Mouse (Mus musculus) myocyte (in vitro differentiated cells): ENCODE results near the gene Ccdc154.

Source experiments
- E2F4 ChIP-seq: IDR thresholded peaks from one replicate; pipeline ENCODE4 v1.6.1; 2011; ENCODE audit warnings: mild to moderate bottlenecking, control low read depth, moderate library complexity; ENCODE audit not compliant: insufficient read depth
- MAX ChIP-seq: IDR thresholded peaks from one replicate; pipeline ENCODE4 v1.6.1; 2011; ENCODE audit warnings: low read depth, mild to moderate bottlenecking, control low read depth
- MYOD1 ChIP-seq, 3 experiments: IDR thresholded peaks; one replicate each; pipeline ENCODE4 v1.6.1; 2011; ENCODE audit warnings: control low read depth in 2 of 3, low read depth in 2 of 3, mild to moderate bottlenecking in 2 of 3, moderate library complexity in 1 of 3; ENCODE audit not compliant: insufficient read length in 2 of 3, control insufficient read depth in 1 of 3
- MYOG ChIP-seq, 3 experiments: IDR thresholded peaks; one replicate each; pipeline ENCODE4 v1.6.1; 2011; ENCODE audit warnings: control low read depth in 2 of 3, low read depth in 2 of 3, mild to moderate bottlenecking in 2 of 3; ENCODE audit not compliant: insufficient read length in 2 of 3, control insufficient read depth in 1 of 3, insufficient read depth in 1 of 3
- POLR2A ChIP-seq: IDR thresholded peaks from one replicate; pipeline ENCODE4 v1.6.1; 2011; ENCODE audit warnings: low read depth, mild to moderate bottlenecking, control low read depth, moderate library complexity; ENCODE audit not compliant: insufficient read length
- POLR2AphosphoS2 ChIP-seq: IDR thresholded peaks from one replicate; pipeline ENCODE4 v1.6.1; 2011; ENCODE audit warnings: low read depth, control low read depth; ENCODE audit not compliant: insufficient read length
- TCF12 ChIP-seq: IDR thresholded peaks from one replicate; pipeline ENCODE4 v1.6.1; 2011; ENCODE audit warnings: mild to moderate bottlenecking, control low read depth; ENCODE audit not compliant: poor library complexity, insufficient read depth, severe bottlenecking
- USF1 ChIP-seq: IDR thresholded peaks from one replicate; pipeline ENCODE4 v1.6.1; 2011; ENCODE audit warnings: low read depth, mild to moderate bottlenecking, control low read depth, moderate library complexity

DNA sequence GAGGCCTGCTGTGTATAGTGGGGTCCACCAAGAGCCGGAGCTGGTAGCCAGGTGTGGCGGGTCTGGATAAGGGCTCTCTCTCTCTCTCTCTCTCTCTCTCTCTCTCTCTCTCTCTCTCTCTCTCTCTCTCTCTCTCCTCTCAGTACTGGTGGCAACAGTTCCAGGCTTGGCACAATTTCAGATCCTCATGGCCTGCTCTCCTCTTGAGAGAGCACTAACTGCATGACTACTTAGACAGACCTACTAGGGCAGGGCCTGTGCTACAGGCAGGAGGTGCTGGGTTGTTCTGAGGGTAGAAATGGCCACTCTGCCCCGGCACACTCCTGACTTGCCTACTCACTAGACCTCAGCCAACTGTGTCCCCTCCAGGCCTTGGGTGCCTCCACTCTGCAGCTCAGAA is 10.3 kb downstream of the Ccdc154 start:
- no peak for TF ChIP-seq POLR2AphosphoS2
- TF ChIP-seq MYOD1 (IDR thresholded peaks at IDR 0.05; ENCODE audit: control insufficient read depth in 1 of 3, insufficient read length in 2 of 3, low read depth in 2 of 3): no peak
- TF ChIP-seq TCF12: no peak
- no peak for TF ChIP-seq POLR2A
- TF ChIP-seq MAX: no peak
- TF ChIP-seq MYOG (IDR thresholded peaks at IDR 0.05; ENCODE audit: control insufficient read depth in 1 of 3, insufficient read depth in 1 of 3, insufficient read length in 2 of 3, low read depth in 2 of 3): no peak
- TF ChIP-seq USF1: no peak
- TF ChIP-seq E2F4: no peak
